14 mouse cellular contexts compared by ENCODE assay signal in the genomic region with DNA sequence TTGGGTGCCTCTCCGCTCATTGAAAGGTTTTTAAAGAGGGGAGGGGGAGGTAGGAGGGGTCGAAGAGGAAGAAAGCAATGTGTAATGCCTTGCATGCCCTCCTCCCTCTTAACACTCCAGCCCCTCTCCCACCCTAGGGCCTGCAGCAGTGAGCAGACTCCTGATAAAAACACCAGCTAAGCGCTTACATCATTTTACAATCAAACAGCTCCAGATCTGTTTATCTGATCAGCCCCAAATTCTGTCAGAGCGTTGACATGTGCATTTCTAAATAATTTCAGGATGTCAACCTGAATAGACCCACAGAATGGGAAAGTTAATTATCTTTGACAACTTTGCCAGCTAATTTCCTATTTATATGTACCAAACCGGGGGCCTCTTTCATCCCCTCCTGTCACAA.
"Had no signal": no experiment of that assay in that cellular context is flagged by ENCODE, and none has a peak within 500 bp of the region (broad histone marks: within the 10 kb centered on the region; RNA-seq: fewer than 3 reads in every experiment).

No protein-coding gene starts in this region.

- H3K4me3 ChIP-seq: layer of hippocampus, adult 2 months; limb, embryonic 12.5 days; liver, embryonic 13.5 days had no signal

- DNase-seq: kidney, adult 18-20 months; kidney, postnatal 10 days; kidney, postnatal 4 days; liver; liver, embryonic 13.5 days; liver, postnatal 0 days; lung, postnatal 10 days; right cerebral cortex, postnatal 4 days; spleen, adult 18-20 months; thymus, adult 18-20 months; thymus, postnatal 14 days had no signal

- H3K27ac ChIP-seq: layer of hippocampus, adult 2 months; limb, embryonic 12.5 days; liver, embryonic 13.5 days had no signal

- H3K4me1 ChIP-seq: limb, embryonic 12.5 days; liver, embryonic 13.5 days had no signal

- H3K36me3 ChIP-seq: limb, embryonic 12.5 days; liver, embryonic 13.5 days had no signal

- H3K9ac ChIP-seq: limb, embryonic 12.5 days; liver, embryonic 13.5 days; liver, postnatal 0 days had no signal

- ATAC-seq: liver, postnatal 0 days; midbrain, embryonic 16.5 days had no signal

- H3K27me3 ChIP-seq: limb, embryonic 12.5 days; liver, embryonic 13.5 days had no signal

- H3K9me3 ChIP-seq: limb, embryonic 12.5 days had no signal

- H3K4me2 ChIP-seq: limb, embryonic 12.5 days; liver, embryonic 13.5 days had no signal
